Mouse (Mus musculus): ENCODE measurements around the gene Oosp1. TPM values are rescaled to one million over a fixed set of nuclear protein-coding genes. Genes with fewer than 3 reads are reported as not detected.

The Oosp1 gene
- total and polyA plus RNA-seq, 2 experiments: not detected

DNA sequence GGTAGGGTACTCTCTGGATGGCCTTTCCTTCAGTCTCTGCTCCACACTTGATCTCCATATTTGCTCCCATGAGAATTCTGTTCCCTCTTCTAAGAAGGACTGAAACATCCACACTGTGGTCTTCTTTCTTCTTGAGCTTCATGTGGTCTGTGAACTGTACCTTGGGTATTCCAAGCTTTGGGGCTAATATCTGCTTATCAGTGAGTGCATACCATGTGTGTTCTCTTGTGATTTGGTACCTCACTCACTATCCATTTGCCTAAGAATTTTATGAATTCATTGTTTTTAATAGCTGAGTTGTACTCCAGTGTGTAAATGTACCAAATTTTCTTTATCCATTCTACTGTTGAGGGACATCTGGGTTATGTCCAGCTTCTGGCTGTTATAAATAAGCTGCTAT is 29.4 kb downstream of the Oosp1 start:
- Histone ChIP-seq H3K27me3 (ENCODE audit: control insufficient read depth, insufficient read depth, low read length) (no peaks in the 10 kb centered on the region), H3K4me3 (ENCODE audit: insufficient read depth, low read depth, low read length) (no peak overlapping the region), H3K4me1 (ENCODE audit: control insufficient read depth, insufficient read depth, low read length) (no peaks in the 10 kb centered on the region), H3K27ac (replicated peaks; ENCODE audit: insufficient read depth, low read depth, low read length) (no peak overlapping the region), H3K36me3 (ENCODE audit: control insufficient read depth, insufficient read depth, low read length) (no peaks in the 10 kb centered on the region), H3K79me2 (ENCODE audit: control insufficient read depth, insufficient read depth, low read length) (no peaks in the 10 kb centered on the region), H3K9ac (ENCODE audit: low read depth, low read length) (no peak overlapping the region)
- no peak for DNase-seq (ENCODE audit: extremely low read depth, low read depth, low spot score)
- TF ChIP-seq POLR2A (IDR thresholded peaks at IDR 0.05; ENCODE audit: extremely low read depth, insufficient read depth, low read length) (no peak), CTCF (IDR thresholded peaks at IDR 0.05; ENCODE audit: low read depth, low read length) (no peak)

DNA sequence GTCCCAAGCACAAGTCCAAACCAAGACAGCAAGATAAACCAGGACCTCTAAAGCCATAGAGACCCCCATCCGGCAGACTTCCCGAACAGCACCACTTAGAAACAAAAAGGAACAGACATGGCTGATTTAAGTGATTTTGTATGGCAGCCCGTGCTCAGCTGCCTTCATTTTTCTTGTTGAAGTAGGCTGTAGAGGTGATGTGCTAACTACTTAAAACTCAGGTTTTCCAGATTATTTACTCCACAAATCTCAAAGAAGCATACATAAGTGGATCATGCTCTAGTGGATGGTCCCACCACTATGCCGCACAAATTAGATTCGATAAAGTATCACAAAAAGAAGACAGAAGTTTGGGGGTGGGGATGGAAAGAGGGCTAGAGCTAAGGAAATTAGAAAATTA is 30.5 kb downstream of the Oosp1 start, which contains the start of gene Oosp2:
Gene Oosp2, minus strand, starts transcription at position 101 of the 400 bp plus-strand sequence.
- Histone ChIP-seq H3K27me3 (ENCODE audit: control insufficient read depth, insufficient read depth, low read length) (no peaks in the 10 kb centered on the region), H3K9ac (ENCODE audit: low read depth, low read length) (no peak within 1 kb of the TSS), H3K79me2 (ENCODE audit: control insufficient read depth, insufficient read depth, low read length) (no peaks in the 10 kb centered on the region), H3K4me1 (ENCODE audit: control insufficient read depth, insufficient read depth, low read length) (no peaks in the 10 kb centered on the region), H3K36me3 (ENCODE audit: control insufficient read depth, insufficient read depth, low read length) (no peaks in the 10 kb centered on the region), H3K27ac (replicated peaks; ENCODE audit: insufficient read depth, low read depth, low read length) (no peak within 1 kb of the TSS), H3K4me3 (ENCODE audit: insufficient read depth, low read depth, low read length) (no peak within 1 kb of the TSS)
- 91% methylated on average over 5 of the region's 5 CpGs for WGBS
- DNase-seq (ENCODE audit: extremely low read depth, low read depth, low spot score): no peak
- no peak for TF ChIP-seq CTCF (IDR thresholded peaks at IDR 0.05; ENCODE audit: low read depth, low read length)
- TF ChIP-seq POLR2A (IDR thresholded peaks at IDR 0.05; ENCODE audit: extremely low read depth, insufficient read depth, low read length): no peak

DNA sequence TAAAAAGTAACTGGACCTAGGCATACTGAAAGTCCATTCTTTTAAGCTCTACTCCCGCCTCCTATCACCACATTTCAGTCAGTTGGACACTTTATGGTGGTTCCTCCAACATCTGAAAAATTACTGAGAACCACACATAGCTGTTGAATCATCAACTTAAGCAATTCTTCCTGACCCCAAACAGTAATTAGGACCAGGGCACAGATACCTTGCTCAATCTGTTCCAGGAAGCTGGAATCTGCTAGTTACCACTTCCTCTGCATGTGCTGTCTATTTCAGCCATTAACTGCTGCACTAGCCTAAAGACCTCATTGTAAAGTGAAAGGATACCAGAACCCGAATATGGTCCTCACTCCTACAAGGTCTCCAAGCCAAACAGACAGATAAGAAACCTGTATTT is 31.8 kb downstream of the Oosp1 start:
- no peak overlapping the region for H3K9ac ChIP-seq (ENCODE audit: low read depth, low read length)
- no peak overlapping the region for H3K4me3 ChIP-seq (ENCODE audit: insufficient read depth, low read depth, low read length)
- TF ChIP-seq POLR2A (IDR thresholded peaks at IDR 0.05; ENCODE audit: extremely low read depth, insufficient read depth, low read length): no peak
- no peak for TF ChIP-seq CTCF (IDR thresholded peaks at IDR 0.05; ENCODE audit: low read depth, low read length)
- no peaks in the 10 kb centered on the region for H3K79me2 ChIP-seq (ENCODE audit: control insufficient read depth, insufficient read depth, low read length)
- no peaks in the 10 kb centered on the region for H3K27me3 ChIP-seq (ENCODE audit: control insufficient read depth, insufficient read depth, low read length)
- WGBS: 60% methylated on average over 2 of the region's 2 CpGs
- no peaks in the 10 kb centered on the region for H3K4me1 ChIP-seq (ENCODE audit: control insufficient read depth, insufficient read depth, low read length)
- H3K36me3 ChIP-seq (ENCODE audit: control insufficient read depth, insufficient read depth, low read length): no peaks in the 10 kb centered on the region
- H3K27ac ChIP-seq (replicated peaks; ENCODE audit: insufficient read depth, low read depth, low read length): no peak overlapping the region
- DNase-seq (ENCODE audit: extremely low read depth, low read depth, low spot score): no peak

DNA sequence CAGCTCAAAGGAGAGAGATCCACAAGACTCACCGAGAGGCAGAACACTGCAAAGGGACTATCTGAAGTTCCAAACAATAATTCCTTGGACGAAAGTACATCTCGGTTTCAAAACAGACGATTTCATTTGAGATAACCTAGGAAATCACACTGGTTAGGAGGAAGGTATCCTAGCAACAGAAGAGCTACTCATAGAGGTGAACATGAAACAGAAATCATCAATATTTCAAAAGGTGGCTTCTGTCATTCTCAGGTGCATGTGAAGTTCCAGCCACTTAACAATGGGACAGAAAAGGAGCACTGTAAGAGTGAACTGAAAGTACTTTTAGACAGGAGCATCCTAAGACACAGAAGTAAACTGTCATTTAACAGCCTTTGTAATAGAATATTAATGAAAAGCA is 41.4 kb downstream of the Oosp1 start:
- Histone ChIP-seq H3K27ac (replicated peaks; ENCODE audit: insufficient read depth, low read depth, low read length) (no peak overlapping the region), H3K36me3 (ENCODE audit: control insufficient read depth, insufficient read depth, low read length) (no peaks in the 10 kb centered on the region), H3K27me3 (ENCODE audit: control insufficient read depth, insufficient read depth, low read length) (no peaks in the 10 kb centered on the region), H3K4me1 (ENCODE audit: control insufficient read depth, insufficient read depth, low read length) (no peaks in the 10 kb centered on the region), H3K4me3 (ENCODE audit: insufficient read depth, low read depth, low read length) (no peak overlapping the region), H3K79me2 (ENCODE audit: control insufficient read depth, insufficient read depth, low read length) (no peaks in the 10 kb centered on the region), H3K9ac (ENCODE audit: low read depth, low read length) (no peak overlapping the region)
- no peak for DNase-seq (ENCODE audit: extremely low read depth, low read depth, low spot score)
- 76% methylated on average over 4 of the region's 4 CpGs for WGBS
- TF ChIP-seq POLR2A (IDR thresholded peaks at IDR 0.05; ENCODE audit: extremely low read depth, insufficient read depth, low read length) (no peak), CTCF (IDR thresholded peaks at IDR 0.05; ENCODE audit: low read depth, low read length) (no peak)

DNA sequence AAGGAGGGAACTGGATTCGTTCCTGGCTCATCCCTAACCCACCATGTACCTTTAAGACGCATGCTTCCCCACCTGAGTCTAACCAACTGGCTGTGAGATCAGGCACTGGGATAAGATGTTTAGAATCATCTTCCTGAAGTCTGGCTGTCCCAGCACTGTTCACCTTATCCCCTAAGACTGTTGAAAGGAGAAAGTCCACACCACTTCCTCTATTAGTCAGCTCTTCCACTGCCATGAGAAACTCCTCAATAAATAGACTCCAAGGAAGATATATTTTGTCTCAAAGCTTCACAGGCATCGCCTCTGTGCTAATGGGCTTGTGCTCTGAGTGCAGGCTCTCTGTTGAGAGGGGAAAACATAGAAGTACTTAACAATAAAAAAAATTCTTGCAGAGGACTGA is 44.8 kb downstream of the Oosp1 start:
- H3K27me3 ChIP-seq (ENCODE audit: control insufficient read depth, insufficient read depth, low read length): no peaks in the 10 kb centered on the region
- H3K4me3 ChIP-seq (ENCODE audit: insufficient read depth, low read depth, low read length): no peak overlapping the region
- no peaks in the 10 kb centered on the region for H3K79me2 ChIP-seq (ENCODE audit: control insufficient read depth, insufficient read depth, low read length)
- no peak for TF ChIP-seq POLR2A (IDR thresholded peaks at IDR 0.05; ENCODE audit: extremely low read depth, insufficient read depth, low read length)
- no peak for TF ChIP-seq CTCF (IDR thresholded peaks at IDR 0.05; ENCODE audit: low read depth, low read length)
- H3K27ac ChIP-seq (replicated peaks; ENCODE audit: insufficient read depth, low read depth, low read length): no peak overlapping the region
- H3K9ac ChIP-seq (ENCODE audit: low read depth, low read length): no peak overlapping the region
- no peaks in the 10 kb centered on the region for H3K4me1 ChIP-seq (ENCODE audit: control insufficient read depth, insufficient read depth, low read length)
- 71% methylated on average over 3 of the region's 3 CpGs for WGBS
- no peaks in the 10 kb centered on the region for H3K36me3 ChIP-seq (ENCODE audit: control insufficient read depth, insufficient read depth, low read length)
- DNase-seq (ENCODE audit: extremely low read depth, low read depth, low spot score): no peak

DNA sequence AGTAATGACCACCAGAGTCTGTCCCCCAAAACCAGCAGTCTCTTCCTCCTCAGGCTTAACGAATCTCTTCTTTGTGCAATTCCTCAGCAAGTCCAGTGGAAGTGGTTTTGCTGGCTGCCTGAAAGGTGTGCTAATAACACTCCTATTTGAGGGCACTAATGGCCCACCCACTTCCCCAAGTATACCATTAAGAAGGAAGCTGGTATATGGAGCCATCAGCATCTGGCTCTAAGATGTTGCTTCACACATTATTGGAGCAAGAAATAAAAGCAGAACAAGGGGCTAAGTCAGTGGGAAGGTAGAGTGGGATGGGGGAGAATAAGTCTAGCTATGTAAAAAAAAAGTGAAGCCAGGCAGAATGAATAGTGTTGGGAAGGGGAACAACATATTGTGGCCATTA is 50.2 kb downstream of the Oosp1 start, which contains the start of gene Ms4a3:
Gene Ms4a3, minus strand, starts transcription at position 120 of the 400 bp plus-strand sequence.
- Histone ChIP-seq H3K27ac (replicated peaks; ENCODE audit: insufficient read depth, low read depth, low read length) (no peak within 1 kb of the TSS), H3K36me3 (ENCODE audit: control insufficient read depth, insufficient read depth, low read length) (no peaks in the 10 kb centered on the region), H3K4me3 (ENCODE audit: insufficient read depth, low read depth, low read length) (no peak within 1 kb of the TSS), H3K79me2 (ENCODE audit: control insufficient read depth, insufficient read depth, low read length) (no peaks in the 10 kb centered on the region), H3K9ac (ENCODE audit: low read depth, low read length) (no peak within 1 kb of the TSS), H3K4me1 (ENCODE audit: control insufficient read depth, insufficient read depth, low read length) (no peaks in the 10 kb centered on the region), H3K27me3 (ENCODE audit: control insufficient read depth, insufficient read depth, low read length) (no peaks in the 10 kb centered on the region)
- 60% methylated on average over 1 of the region's 1 CpGs for WGBS
- TF ChIP-seq CTCF (IDR thresholded peaks at IDR 0.05; ENCODE audit: low read depth, low read length) (no peak), POLR2A (IDR thresholded peaks at IDR 0.05; ENCODE audit: extremely low read depth, insufficient read depth, low read length) (no peak)
- DNase-seq (ENCODE audit: extremely low read depth, low read depth, low spot score): no peak

Measured in liver, adult 2 months (tissue).